Mouse (Mus musculus) bone marrow, adult 2 months (tissue): ENCODE measurements at regions not wholly inside any gene's neighbourhood (a gene's known extent, or its start where the extent isn't known, plus 50 kb on each side); places are given as distances from the start of the nearest gene placed in this dataset.

Experiments
- H3K27ac ChIP-seq: fragments of 200-500 bp; 2 replicates; pipeline ENCODE4 v1.5.1; 2012; ENCODE audit warnings: low read depth, mild to moderate bottlenecking, control low read depth, inconsistent platforms, low read length; ENCODE audit not compliant: control insufficient read depth, poor library complexity, insufficient read depth
- H3K4me1 ChIP-seq: fragments of 200-500 bp; 2 replicates; pipeline ENCODE4 v1.6.1; 2011; ENCODE audit warnings: low read length; ENCODE audit not compliant: control insufficient read depth, insufficient read depth
- H3K4me3 ChIP-seq: fragments of 200-500 bp; replicated peaks from 2 replicates; pipeline ENCODE3; 2011; ENCODE audit warnings: mild to moderate bottlenecking, low read depth, low read length, control low read depth; ENCODE audit not compliant: control insufficient read depth
- CTCF ChIP-seq: fragments of 200-500 bp; IDR thresholded peaks from 2 replicates; pipeline ENCODE4 v1.5.1; 2011; ENCODE audit warnings: low read length, control low read depth; ENCODE audit not compliant: control insufficient read depth, insufficient read depth
- POLR2A ChIP-seq: fragments of 200-500 bp; IDR thresholded peaks from 2 replicates; pipeline ENCODE4 v1.6.1; 2011; ENCODE audit warnings: low read depth, mild to moderate bottlenecking, control low read depth, low read length, borderline replicate concordance; ENCODE audit not compliant: control insufficient read depth
- WGBS: fragments of 180-500 bp; shearing (Covaris S2); methylation state at CpG from one replicate; pipeline ENCODE4 v1.1.7; 2018; 5-methylcytosine and 5-hydroxymethylcytosine counted together

DNA sequence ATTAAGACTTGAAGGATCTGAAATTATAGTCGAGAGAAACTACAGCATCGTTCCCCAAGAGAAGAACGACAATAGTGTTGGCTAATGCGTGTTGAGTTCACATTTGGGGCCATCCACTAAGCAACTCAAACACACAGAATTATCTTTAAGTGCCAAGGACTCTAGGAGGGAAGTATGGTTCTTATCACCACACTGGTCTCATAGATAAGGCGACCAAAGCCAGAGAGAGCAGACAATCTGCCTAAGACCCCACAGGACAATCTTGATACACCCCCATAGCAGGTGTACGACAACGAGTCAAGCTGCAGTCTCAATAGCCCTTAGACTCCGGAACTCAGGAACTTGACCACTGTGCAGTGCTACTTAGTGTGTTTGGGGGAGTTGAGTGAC is 152.5 kb upstream of the Pum3 start:
- Histone ChIP-seq H3K4me3 (no peak overlapping the region), H3K27ac (no peak overlapping the region), H3K4me1 (no peaks in the 10 kb centered on the region)
- 10% methylated on average over 8 of the region's 8 CpGs for WGBS
- TF ChIP-seq CTCF (no peak), POLR2A (no peak)

DNA sequence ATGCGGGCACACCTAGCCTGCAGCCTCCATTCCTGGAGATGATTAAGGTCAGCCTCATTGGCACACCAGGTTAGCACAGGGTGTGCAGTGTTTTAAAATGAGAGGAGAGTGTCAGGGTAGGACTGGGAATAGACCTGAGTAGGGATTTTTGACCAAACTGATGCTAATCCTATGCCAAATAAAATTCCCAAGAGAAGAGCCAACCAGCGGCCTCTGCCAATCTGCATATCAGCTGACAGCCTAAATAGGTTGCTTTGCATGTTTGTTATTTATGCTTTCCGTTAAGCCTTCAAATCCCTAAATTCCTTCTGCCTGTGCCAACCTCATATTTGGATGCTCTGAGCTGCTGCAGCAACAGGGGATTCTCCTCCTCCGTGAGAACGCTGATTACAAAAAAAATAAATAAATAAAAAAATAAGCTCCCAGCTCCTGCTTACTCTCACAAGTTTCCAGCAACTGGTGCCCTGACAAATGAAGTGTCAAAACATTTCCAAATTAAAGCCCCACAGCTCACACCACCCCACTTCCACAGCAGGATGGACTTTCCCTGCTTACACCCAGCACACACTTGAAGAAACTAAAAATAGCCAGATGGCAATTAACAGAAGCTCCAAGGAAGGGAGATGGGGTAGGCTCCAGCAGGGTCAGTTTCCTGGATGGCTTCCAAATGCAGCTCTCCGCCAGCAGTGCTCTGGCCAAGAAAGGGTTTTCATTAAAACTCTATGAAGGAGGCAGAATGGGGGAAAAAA is 151.9 kb upstream of the Pum3 start:
- H3K27ac ChIP-seq, result no peak overlapping the region
- WGBS, result 65% methylated on average over 6 of the region's 6 CpGs
- TF ChIP-seq CTCF, result no peak
- no peak for TF ChIP-seq POLR2A

DNA sequence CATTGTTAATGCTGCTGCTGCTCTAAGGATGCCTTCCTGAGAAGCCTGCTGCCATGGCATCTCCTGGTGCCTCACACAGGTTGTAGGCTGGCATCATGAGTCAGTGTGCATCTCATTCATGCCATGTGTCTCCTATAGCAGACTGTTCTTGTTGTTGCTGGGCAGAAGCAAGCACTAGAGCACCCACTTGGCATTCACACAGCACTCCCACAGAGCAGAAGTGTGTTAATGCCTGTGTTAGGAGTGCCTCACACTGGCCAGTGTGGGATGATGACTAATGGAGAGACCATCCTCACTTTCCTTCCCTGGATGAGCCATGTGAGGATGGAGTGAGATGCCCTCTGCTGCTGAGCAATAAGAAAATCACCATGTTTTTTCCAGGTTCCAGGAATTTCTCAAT is 146.9 kb upstream of the Pum3 start:
- TF ChIP-seq POLR2A (no peak), CTCF (no peak)
- Histone ChIP-seq H3K4me1 (no peaks in the 10 kb centered on the region), H3K27ac (no peak overlapping the region), H3K4me3 (no peak overlapping the region)

More for the DNA sequence above, 151.9 kb upstream of the Pum3 start:
- Histone ChIP-seq H3K4me3 (no peak overlapping the region), H3K4me1 (no peaks in the 10 kb centered on the region)

DNA sequence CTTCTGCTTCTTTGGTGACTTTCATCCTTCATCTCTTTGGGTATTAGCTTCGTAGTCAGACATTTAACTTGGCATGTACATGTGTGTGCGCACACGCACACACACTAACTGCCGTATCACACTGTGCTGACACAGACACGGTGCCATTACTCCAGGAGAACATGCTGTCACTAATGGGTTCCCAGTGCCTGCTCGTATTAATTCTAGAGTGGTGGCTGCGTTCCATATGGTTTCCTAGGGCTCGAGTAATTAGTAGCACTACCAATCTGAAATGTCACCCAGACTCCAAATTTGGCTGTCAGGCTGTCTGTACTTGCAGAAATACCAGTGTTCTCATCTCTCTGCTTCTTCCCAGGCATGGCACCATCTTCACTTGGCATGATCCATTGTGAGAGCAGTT is 137.3 kb upstream of the Pum3 start:
- no peaks in the 10 kb centered on the region for H3K4me1 ChIP-seq
- TF ChIP-seq POLR2A (no peak), CTCF (no peak)
- H3K4me3 ChIP-seq, result no peak overlapping the region
- WGBS, result 86% methylated on average over 8 of the region's 8 CpGs
- H3K27ac ChIP-seq, result no peak overlapping the region

DNA sequence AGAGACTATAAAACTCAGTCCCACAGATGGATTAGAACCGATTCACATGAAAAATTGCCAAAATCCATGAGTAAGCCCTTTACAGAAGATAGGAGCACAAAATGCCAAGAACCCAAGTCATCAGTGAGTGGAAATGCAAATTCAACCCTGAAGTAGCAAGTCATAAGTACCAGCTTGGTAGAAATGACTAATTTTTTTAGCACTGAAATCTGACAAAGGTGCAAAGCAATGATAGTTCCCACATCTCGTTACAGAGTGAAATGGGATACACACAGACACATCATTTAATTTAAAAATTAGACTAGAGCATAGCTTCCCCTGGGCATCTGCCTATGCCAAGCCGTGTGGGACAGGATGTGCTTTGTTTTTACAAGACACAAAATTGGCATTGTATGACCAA is 136.4 kb upstream of the Pum3 start:
- no peaks in the 10 kb centered on the region for H3K4me1 ChIP-seq

DNA sequence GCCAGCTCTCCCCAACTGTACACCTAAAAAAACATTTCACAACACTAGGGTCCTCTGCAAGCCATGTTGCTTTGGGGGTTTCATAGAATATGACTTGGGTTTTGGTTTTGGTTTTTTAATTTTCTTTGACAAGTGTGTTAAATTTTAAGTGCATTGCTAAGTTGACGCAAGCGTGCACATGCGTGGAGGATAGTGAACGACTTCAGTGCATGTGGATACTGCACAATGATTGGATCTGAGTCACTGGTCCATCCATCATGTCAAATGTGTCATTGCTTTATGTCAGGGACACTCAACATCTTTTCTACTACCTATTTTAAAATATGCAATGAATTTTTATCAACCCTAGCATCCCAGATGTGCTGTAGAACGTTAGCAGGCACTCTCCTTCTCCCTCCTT is 134.5 kb upstream of the Pum3 start:
- WGBS, result 71% methylated on average over 5 of the region's 5 CpGs
- H3K4me3 ChIP-seq, result no peak overlapping the region
- no peak overlapping the region for H3K27ac ChIP-seq
- no peaks in the 10 kb centered on the region for H3K4me1 ChIP-seq
- TF ChIP-seq POLR2A (no peak), CTCF (no peak)

More for the DNA sequence above, 136.4 kb upstream of the Pum3 start:
- TF ChIP-seq CTCF (no peak), POLR2A (no peak)
- Histone ChIP-seq H3K27ac (no peak overlapping the region), H3K4me3 (no peak overlapping the region)
- 66% methylated on average over 3 of the region's 3 CpGs for WGBS

DNA sequence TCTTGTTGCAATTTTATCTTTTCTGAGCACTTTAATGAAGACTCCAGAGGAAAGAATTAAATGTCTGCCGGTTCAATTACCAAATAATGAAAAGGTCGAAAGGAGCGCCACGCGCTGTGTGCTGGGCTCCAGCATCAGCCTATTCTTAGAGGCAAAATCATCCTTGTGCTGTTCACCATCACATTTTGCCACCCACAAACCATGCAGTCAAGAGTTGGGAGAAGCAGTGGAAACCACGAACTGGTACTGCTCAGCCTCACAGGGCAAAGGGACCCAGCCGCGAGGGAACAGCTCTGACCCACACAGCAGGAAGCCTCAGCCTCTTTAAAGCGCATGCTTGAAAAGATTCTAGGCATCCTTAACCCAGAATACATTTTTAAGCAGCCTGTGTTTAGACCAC is 134.0 kb upstream of the Pum3 start:
- 64% methylated on average over 9 of the region's 9 CpGs for WGBS
- no peak overlapping the region for H3K27ac ChIP-seq
- TF ChIP-seq CTCF, result no peak
- no peak for TF ChIP-seq POLR2A

DNA sequence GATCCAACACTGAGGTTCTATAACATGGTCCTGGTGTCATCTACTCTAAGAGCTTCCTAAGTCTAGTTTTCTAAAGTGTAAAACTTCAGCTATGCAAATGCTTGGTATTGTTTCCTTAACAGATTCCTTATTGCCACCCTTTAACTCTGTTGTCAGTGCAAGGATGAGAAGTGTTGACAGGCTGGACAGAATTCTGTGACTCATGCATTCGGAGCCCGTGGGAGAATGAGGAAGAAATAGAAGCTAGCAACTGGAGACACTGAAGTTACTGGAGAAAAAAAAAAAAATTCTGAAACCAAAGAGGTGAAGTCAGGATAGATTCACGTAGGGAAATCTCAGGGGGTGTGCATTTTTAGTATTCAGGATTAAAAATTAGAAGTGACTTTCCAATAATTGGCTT is 128.6 kb upstream of the Pum3 start:
- Histone ChIP-seq H3K4me1 (no peaks in the 10 kb centered on the region), H3K27ac (no peak overlapping the region), H3K4me3 (no peak overlapping the region)
- TF ChIP-seq CTCF, result no peak
- TF ChIP-seq POLR2A, result no peak
- 59% methylated on average over 3 of the region's 3 CpGs for WGBS

More for the DNA sequence above, 134.0 kb upstream of the Pum3 start:
- no peak overlapping the region for H3K4me3 ChIP-seq
- no peaks in the 10 kb centered on the region for H3K4me1 ChIP-seq

DNA sequence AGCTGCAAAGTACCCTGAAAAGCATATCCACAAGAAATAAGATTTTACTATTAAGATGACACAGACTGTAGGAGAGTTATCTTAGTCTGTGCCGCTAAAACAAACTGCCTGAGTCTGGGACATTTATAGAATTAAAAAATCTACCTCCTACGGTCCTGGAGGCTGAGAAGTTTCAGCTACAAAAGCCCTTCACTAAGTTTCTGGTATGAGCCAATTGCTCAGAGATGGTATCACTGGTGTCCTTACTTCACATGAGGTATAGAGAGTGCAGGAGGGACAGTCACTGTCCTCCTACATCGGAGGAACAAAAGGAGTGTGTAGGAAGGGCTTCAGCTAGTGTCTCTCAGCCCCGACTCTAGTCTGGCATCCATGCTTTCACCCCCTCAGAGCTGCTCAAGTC is 127.1 kb upstream of the Pum3 start:
- no peak for TF ChIP-seq POLR2A
- no peak for TF ChIP-seq CTCF
- Histone ChIP-seq H3K4me3 (no peak overlapping the region), H3K27ac (no peak overlapping the region), H3K4me1 (no peaks in the 10 kb centered on the region)
- 84% methylated on average over 4 of the region's 4 CpGs for WGBS
